Mouse (Mus musculus): Measurements from ENCODE around the gene Nipal4.

DNA sequence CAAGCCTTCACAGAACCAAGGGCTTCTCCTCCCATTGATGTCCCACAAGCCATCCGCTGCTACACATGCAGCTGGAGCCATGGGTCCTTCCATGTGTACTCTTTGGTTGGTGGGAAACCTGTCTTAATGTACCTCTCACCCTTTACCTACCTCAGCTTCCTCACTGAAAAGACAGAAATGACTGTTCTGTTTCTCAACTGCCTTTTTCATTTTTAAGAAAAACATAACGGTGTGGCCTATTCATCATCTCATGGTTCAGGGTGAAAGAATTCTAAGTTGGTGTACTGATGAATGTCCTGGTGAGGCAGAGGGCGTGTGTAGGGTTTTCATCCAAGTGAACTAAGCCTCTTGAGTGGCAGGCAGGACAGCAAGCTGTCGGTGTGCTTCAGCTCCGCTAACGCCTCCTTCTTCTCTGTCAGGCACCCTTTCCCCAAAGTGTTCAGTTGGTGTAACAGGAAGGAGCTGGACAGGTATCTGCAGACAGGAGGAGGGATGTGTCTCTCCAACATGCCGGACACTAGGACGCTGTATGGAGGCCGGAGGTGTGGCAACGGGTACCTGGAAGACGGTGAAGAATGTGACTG lies 39.4 kb downstream of the Nipal4 start:
- TF ChIP-seq CTCF (IDR thresholded peaks at IDR 0.05; ENCODE audit: borderline replicate concordance, insufficient read depth, low read depth, low read length) (no peak), POLR2A (IDR thresholded peaks at IDR 0.05; ENCODE audit: borderline replicate concordance, insufficient read depth, low read length) (no peak)

All from cerebellum, adult 2 months (tissue).